14 mouse cellular contexts compared by ENCODE assay signal in the genomic region with DNA sequence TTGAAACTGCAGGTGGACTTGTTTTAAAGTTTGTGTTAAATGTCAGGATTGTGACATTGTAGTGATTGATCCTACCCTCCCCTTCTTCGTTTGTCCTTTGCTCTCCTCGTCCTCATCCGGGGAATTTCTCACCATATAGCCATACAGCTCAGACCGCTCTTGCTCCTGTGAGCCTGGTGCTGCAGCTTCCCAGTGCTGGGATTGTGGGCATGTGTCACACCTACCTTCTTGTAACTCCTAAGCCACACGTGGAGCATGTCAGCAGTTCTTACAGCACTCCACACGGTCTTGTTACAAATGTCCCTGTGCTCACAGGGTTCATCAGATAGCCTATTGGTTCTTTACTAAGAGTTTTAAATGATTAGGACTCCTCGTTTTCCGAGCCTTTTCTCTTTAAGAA.
DNase-seq lines count a peak whose midpoint lies in the region; ATAC-seq and TF ChIP-seq lines count a peak whose summit lies in the region.
"Had no signal": no experiment of that assay in that cellular context is flagged by ENCODE, and none has a peak within 500 bp of the region (broad histone marks: within the 10 kb centered on the region; RNA-seq: fewer than 3 reads in every experiment).

No protein-coding gene starts in this region.

- intact Hi-C loops in heart, postnatal 14 days (cut with DNase I) = no loop called here
- intact Hi-C loops in left cerebral cortex, postnatal 36 days (cut with DNase I) = no loop called here

- H3K9me3 ChIP-seq in heart, embryonic 13.5 days = 0 out of 2 replicates have a peak, but pooled peaks cover 4% of the 10 kb centered on the region
- H3K9me3 ChIP-seq in limb, embryonic 12.5 days = peaks cover 7% of the 10 kb centered on the region; the same call in 1 of the 2 replicates
- H3K9me3 ChIP-seq in limb, embryonic 10.5 days (replicated peaks) = no peaks in the 10 kb centered on the region
- no peaks in the 10 kb centered on the region for H3K9me3 ChIP-seq in ES-E14 (ENCODE audit: control insufficient read depth, insufficient read depth, low read depth, low read length)
- no peaks in the 10 kb centered on the region for H3K9me3 ChIP-seq in intestine, embryonic 16.5 days (ENCODE audit: control insufficient read depth, low read length)
- H3K9me3 ChIP-seq: liver, embryonic 15.5 days; midbrain, embryonic 13.5 days had no signal

- H3K4me3 ChIP-seq in heart, embryonic 13.5 days = no peak overlapping the region
- no peak overlapping the region for H3K4me3 ChIP-seq in limb, embryonic 12.5 days (replicated peaks)
- H3K4me3 ChIP-seq in limb, embryonic 10.5 days = no peak overlapping the region
- H3K4me3 ChIP-seq in ES-E14 (ENCODE audit: insufficient read depth in 1 of 2, low read depth in 1 of 2, low read length in 2 of 2, poor library complexity in 1 of 2, severe bottlenecking in 1 of 2) = peak overlapping the region in 1 of 2 experiments; percentile 18; a peak in 1 of 4 replicates
- no peak overlapping the region for H3K4me3 ChIP-seq in intestine, embryonic 16.5 days (ENCODE audit: low read length)
- H3K4me3 ChIP-seq: liver, embryonic 15.5 days; midbrain, embryonic 13.5 days had no signal

- peak overlapping the region; percentile 42 for H3K4me2 ChIP-seq in heart, embryonic 13.5 days
- peak overlapping the region; percentile 11; the same call in 1 of the 2 replicates for H3K4me2 ChIP-seq in limb, embryonic 12.5 days
- H3K4me2 ChIP-seq in intestine, embryonic 16.5 days (ENCODE audit: low read depth, low read length) = no peak overlapping the region
- H3K4me2 ChIP-seq: liver, embryonic 15.5 days; midbrain, embryonic 13.5 days had no signal

- H3K4me1 ChIP-seq in heart, embryonic 13.5 days = peaks cover 52% of the 10 kb centered on the region
- H3K4me1 ChIP-seq in limb, embryonic 12.5 days (replicated peaks) = peaks cover 32% of the 10 kb centered on the region
- peaks cover 34% of the 10 kb centered on the region for H3K4me1 ChIP-seq in limb, embryonic 10.5 days
- H3K4me1 ChIP-seq in ES-E14 (ENCODE audit: control insufficient read depth in 2 of 2, insufficient read depth in 2 of 2, low read length in 2 of 2, poor library complexity in 1 of 2) = peaks cover 17 to 30% of the 10 kb centered on the region in 2 experiments
- H3K4me1 ChIP-seq in intestine, embryonic 16.5 days (ENCODE audit: control insufficient read depth, insufficient read depth, low read length) = peaks cover 4% of the 10 kb centered on the region

- H3K36me3 ChIP-seq in heart, embryonic 13.5 days = peaks cover 4% of the 10 kb centered on the region; the same call in 1 of the 2 replicates
- H3K36me3 ChIP-seq in limb, embryonic 12.5 days = 0 out of 2 replicates have a peak, but pooled peaks cover 4% of the 10 kb centered on the region
- H3K36me3 ChIP-seq in limb, embryonic 10.5 days = no peaks in the 10 kb centered on the region; the same call in 1 of the 2 replicates
- no peaks in the 10 kb centered on the region for H3K36me3 ChIP-seq in ES-E14 (ENCODE audit: control insufficient read depth, insufficient read depth, low read length, poor library complexity, severe bottlenecking)
- no peaks in the 10 kb centered on the region for H3K36me3 ChIP-seq in intestine, embryonic 16.5 days (ENCODE audit: control insufficient read depth, insufficient read depth, low read length)
- H3K36me3 ChIP-seq: liver, embryonic 15.5 days; midbrain, embryonic 13.5 days had no signal

- H3K27ac ChIP-seq in heart, embryonic 13.5 days (replicated peaks) = peak overlapping the region; percentile 48
- no peak overlapping the region for H3K27ac ChIP-seq in limb, embryonic 12.5 days
- H3K27ac ChIP-seq in limb, embryonic 10.5 days = no peak overlapping the region
- H3K27ac ChIP-seq in ES-E14 (ENCODE audit: insufficient read depth, low read depth, low read length, poor library complexity, severe bottlenecking) = peak overlapping the region; percentile 64
- H3K27ac ChIP-seq in intestine, embryonic 16.5 days (ENCODE audit: low read length) = no peak overlapping the region
- H3K27ac ChIP-seq: liver, embryonic 15.5 days; midbrain, embryonic 13.5 days had no signal

- ATAC-seq in heart, embryonic 13.5 days (ENCODE audit: extremely low read depth, insufficient number of reproducible peaks, low FRiP score, low TSS enrichment) = no peak
- no peak for ATAC-seq in limb, embryonic 12.5 days (ENCODE audit: insufficient number of reproducible peaks, insufficient read depth, low FRiP score, low TSS enrichment, low read depth)
- peak; percentile 56 for ATAC-seq in intestine, embryonic 16.5 days
- ATAC-seq: CD4-positive, CD25-positive, alpha-beta regulatory T cell, adult 4 months; midbrain, embryonic 13.5 days had no signal

- DNase-seq in heart, postnatal 14 days = no peak
- no peak for DNase-seq in limb, embryonic 10.5 days (ENCODE audit: low spot score)
- no peak for DNase-seq in ES-E14 (ENCODE audit: low read depth, low spot score)
- no peak for DNase-seq in left cerebral cortex, postnatal 36 days (ENCODE audit: low spot score in 2 of 2)
- DNase-seq: cerebellum, postnatal 36 days; kidney, postnatal 25 days; lung, postnatal 4 days; right cerebral cortex, adult 18-20 months had no signal

- in situ Hi-C loops in ES-E14 (cut with MboI; ENCODE audit: low sequenced_read_pairs in 2 of 2, unreplicated experiment in 2 of 2) = no loop called here

- 0 out of 2 replicates have a peak overlapping the region, but pooled peaks have one; percentile 20 for H3K9ac ChIP-seq in heart, embryonic 13.5 days
- no peak overlapping the region for H3K9ac ChIP-seq in limb, embryonic 12.5 days (replicated peaks)
- peak overlapping the region; percentile 57; the same call in 1 of the 2 replicates for H3K9ac ChIP-seq in ES-E14 (ENCODE audit: insufficient read depth, low read depth, low read length, poor library complexity, severe bottlenecking)
- H3K9ac ChIP-seq in intestine, embryonic 16.5 days (ENCODE audit: low read depth, low read length) = no peak overlapping the region
- H3K9ac ChIP-seq: liver, embryonic 15.5 days; midbrain, embryonic 13.5 days had no signal

- H3K27me3 ChIP-seq in heart, embryonic 13.5 days (replicated peaks) = no peaks in the 10 kb centered on the region
- no peaks in the 10 kb centered on the region; the same call in 1 of the 2 replicates for H3K27me3 ChIP-seq in limb, embryonic 12.5 days
- H3K27me3 ChIP-seq in limb, embryonic 10.5 days (ENCODE audit: low read depth, poor library complexity, severe bottlenecking) = no peaks in the 10 kb centered on the region
- H3K27me3 ChIP-seq in intestine, embryonic 16.5 days (replicated peaks; ENCODE audit: control insufficient read depth, insufficient read depth, low read length) = no peaks in the 10 kb centered on the region
- H3K27me3 ChIP-seq: liver, embryonic 15.5 days; midbrain, embryonic 13.5 days had no signal

- WGBS in heart, embryonic 13.5 days = 14% methylated on average over 8 of the region's 8 CpGs
- WGBS in limb, embryonic 12.5 days = 5% methylated on average over 8 of the region's 8 CpGs
- WGBS in limb, embryonic 10.5 days = 9% methylated on average over 8 of the region's 8 CpGs
- whole genome bisulfite sequencing in intestine, embryonic 16.5 days = 23% methylated on average over 8 of the region's 8 CpGs

TF ChIP-seq in ES-E14, 5 proteins besides CTCF, POLR2A, EP300 and RAD21:
- TF ChIP-seq ZC3H11A (IDR thresholded peaks at IDR 0.05; ENCODE audit: borderline replicate concordance, low read depth, low read length) (no peak), ZNF384 (IDR thresholded peaks at IDR 0.05; ENCODE audit: low read depth, low read length) (no peak), MAFK (IDR thresholded peaks at IDR 0.05; ENCODE audit: insufficient read depth, low read depth, low read length) (no peak), HCFC1 (IDR thresholded peaks at IDR 0.05; ENCODE audit: borderline replicate concordance, insufficient read depth, low read length) (no peak), CHD2 (IDR thresholded peaks at IDR 0.05; ENCODE audit: low read depth, low read length) (no peak)

Comparison
In these comparisons a context has a peak if more than half of its experiments do, and no peak if none do; other contexts are left out.
1. H3K27ac ChIP-seq: peak in heart, embryonic 13.5 days (single experiment) and ES-E14 (single experiment); none in limb, embryonic 12.5 days (single experiment), limb, embryonic 10.5 days (single experiment) and intestine, embryonic 16.5 days (single experiment).
2. H3K9ac ChIP-seq: peak in heart, embryonic 13.5 days (single experiment) and ES-E14 (single experiment); none in limb, embryonic 12.5 days (single experiment) and intestine, embryonic 16.5 days (single experiment).